Mouse (Mus musculus) CH12.LX (cell line): Measurements from ENCODE around the gene Hoxb5. TPM values are rescaled to one million over a fixed set of nuclear protein-coding genes. Genes with fewer than 3 reads are reported as not detected.

Source experiments
- DNase-seq: peaks from one replicate; pipeline ENCODE4 v3.0.0-alpha.2; 2013; ENCODE audit errors: extremely low read depth
- H3K27ac ChIP-seq: 2 replicates; pipeline ENCODE4 v1.5.1; 2012; ENCODE audit warnings: low read depth, mild to moderate bottlenecking, control low read depth, moderate library complexity; ENCODE audit not compliant: insufficient read depth
- H3K27me3 ChIP-seq: replicated peaks from 2 replicates; pipeline ENCODE3; 2012; ENCODE audit warnings: inconsistent platforms
- H3K36me3 ChIP-seq, 2 experiments: replicated peaks in 1 of 2; 2 replicates each; pipeline versions ENCODE3 to v1.6.1; 2012; ENCODE audit warnings: inconsistent platforms in 1 of 2, low read length in 1 of 2, mild to moderate bottlenecking in 1 of 2, mixed read lengths in 1 of 2, moderate library complexity in 1 of 2; ENCODE audit not compliant: control insufficient read depth in 1 of 2, insufficient read depth in 1 of 2
- H3K4me1 ChIP-seq, 2 experiments: 2 replicates each; pipeline ENCODE4 v1.6.1; 2012; ENCODE audit warnings: inconsistent platforms in 1 of 2, moderate library complexity in 1 of 2; ENCODE audit not compliant: insufficient read depth in 2 of 2, control insufficient read depth in 1 of 2
- H3K4me2 ChIP-seq: 2 replicates; pipeline ENCODE4 v1.6.1; 2012; ENCODE audit warnings: low read depth, mild to moderate bottlenecking, control low read depth; ENCODE audit not compliant: poor library complexity, insufficient read depth, severe bottlenecking
- H3K4me3 ChIP-seq, 3 experiments: fragments of 150-350 bp in 1 of 3; sonication (generic) in 1 of 3; replicated peaks in 1 of 3; 2 replicates each; pipeline versions ENCODE3 to v1.5.1; 2011 to 2012; ENCODE audit warnings: low read depth in 2 of 3, low read length in 2 of 3, mild to moderate bottlenecking in 2 of 3, moderate library complexity in 2 of 3, control low read depth in 1 of 3, improper control_type of control experiment in 1 of 3, inconsistent platforms in 1 of 3, mixed read lengths in 1 of 3; ENCODE audit not compliant: poor library complexity in 1 of 3
- H3K79me2 ChIP-seq: replicated peaks from 2 replicates; pipeline ENCODE4 v1.6.1; 2012; ENCODE audit warnings: mild to moderate bottlenecking, moderate library complexity; ENCODE audit not compliant: control insufficient read depth, poor library complexity, insufficient read depth, severe bottlenecking; ENCODE audit errors: extremely low read depth
- H3K9ac ChIP-seq: 2 replicates; pipeline ENCODE4 v1.6.1; 2012; ENCODE audit warnings: low read depth, mild to moderate bottlenecking, control low read depth, moderate library complexity; ENCODE audit not compliant: insufficient read depth
- H3K9me3 ChIP-seq: replicated peaks from 2 replicates; pipeline ENCODE3; 2012; ENCODE audit warnings: low read length, inconsistent platforms, mixed read lengths
- CHD2 ChIP-seq: IDR thresholded peaks from 2 replicates; pipeline ENCODE4 v1.6.1; 2011; ENCODE audit warnings: low read length, improper control_type of control experiment
- CTCF ChIP-seq, 2 experiments: IDR thresholded peaks in 1 of 2; conservative IDR thresholded peaks in 1 of 2; 2 replicates each; pipeline ENCODE4 v1.5.1; 2011 to 2012; ENCODE audit warnings: low read depth in 2 of 2, low read length in 2 of 2, improper control_type of control experiment in 1 of 2, inconsistent platforms in 1 of 2, mild to moderate bottlenecking in 1 of 2, moderate library complexity in 1 of 2
- EP300 ChIP-seq: IDR thresholded peaks from 2 replicates; pipeline ENCODE4 v1.6.1; 2011; ENCODE audit warnings: low read length, improper control_type of control experiment
- ETS1 ChIP-seq: conservative IDR thresholded peaks from 2 replicates; pipeline ENCODE4 v1.6.1; 2012; ENCODE audit warnings: low read depth, mild to moderate bottlenecking, inconsistent platforms, low read length, improper control_type of control experiment, moderate library complexity
- HCFC1 ChIP-seq: IDR thresholded peaks from 2 replicates; pipeline ENCODE4 v1.6.1; 2012; ENCODE audit warnings: low read depth, mild to moderate bottlenecking, inconsistent platforms, low read length, improper control_type of control experiment
- JUN ChIP-seq: IDR thresholded peaks from 2 replicates; pipeline ENCODE4 v1.6.1; 2011; ENCODE audit warnings: low read depth, mild to moderate bottlenecking, low read length, improper control_type of control experiment, moderate library complexity; ENCODE audit not compliant: insufficient read depth
- MAX ChIP-seq: IDR thresholded peaks from 2 replicates; pipeline ENCODE4 v1.6.1; 2011; ENCODE audit warnings: low read length, improper control_type of control experiment
- MAZ ChIP-seq: IDR thresholded peaks from 2 replicates; pipeline ENCODE4 v1.6.1; 2012; ENCODE audit warnings: low read depth, mild to moderate bottlenecking, inconsistent platforms, low read length, improper control_type of control experiment, moderate library complexity
- MEF2A ChIP-seq: IDR thresholded peaks from 2 replicates; pipeline ENCODE4 v1.6.1; 2014; ENCODE audit warnings: low read depth, mild to moderate bottlenecking, inconsistent platforms, low read length, improper control_type of control experiment, borderline replicate concordance
- MXI1 ChIP-seq: IDR thresholded peaks from 2 replicates; pipeline ENCODE4 v1.6.1; 2011; ENCODE audit warnings: mild to moderate bottlenecking, low read depth, low read length, improper control_type of control experiment
- NRF1 ChIP-seq: IDR thresholded peaks from 2 replicates; pipeline ENCODE4 v1.6.1; 2014; ENCODE audit warnings: low read depth, mild to moderate bottlenecking, inconsistent platforms, low read length, improper control_type of control experiment, moderate library complexity
- TBP ChIP-seq: conservative IDR thresholded peaks from 2 replicates; pipeline ENCODE4 v1.6.1; 2011; ENCODE audit warnings: low read depth, low read length, improper control_type of control experiment
- USF1 ChIP-seq: IDR thresholded peaks from 2 replicates; pipeline ENCODE4 v1.6.1; 2014; ENCODE audit warnings: low read depth, mild to moderate bottlenecking, inconsistent platforms, low read length, improper control_type of control experiment
- ZC3H11A ChIP-seq: IDR thresholded peaks from 2 replicates; pipeline ENCODE4 v1.6.1; 2012; ENCODE audit warnings: low read depth, mild to moderate bottlenecking, inconsistent platforms, low read length, improper control_type of control experiment
- dilution Hi-C: fragments of 300-500 bp; cut with MboI; formaldehyde crosslinking; loops from 2 replicates; pipeline ENCODE4 v1.14.3; 2020; ENCODE audit warnings: low sequenced_read_pairs; ENCODE audit not compliant: extremely low pct_unique_long_range_greater_than_20kb, extremely low pct_ligation_motif_present
- in situ Hi-C: fragments of 300-500 bp; cut with MboI; formaldehyde crosslinking; loops from 3 replicates; pipeline ENCODE4 v1.14.3; 2019; ENCODE audit warnings: low sequenced_read_pairs, low pct_ligation_motif_present, low pct_unique_long_range_greater_than_20kb, mixed read lengths
- polyA plus RNA-seq: library from polyadenylated mRNA; unstranded; fragments of >175 nt; gene quantifications from 2 replicates; pipeline ENCODE4 v1.2.1, GENCODE M21; 2012; ENCODE audit warnings: low read depth; ENCODE audit not compliant: insufficient read length
- total RNA-seq, 2 experiments: library from RNA; depleted of rRNA; stranded (reverse); fragments of 300-350 nt in 1 of 2; fragments of >200 nt in 1 of 2; gene quantifications; 2 replicates each; pipeline ENCODE4 v1.2.3; 2012 to 2014

Hoxb5 gene
- total and polyA plus RNA-seq, 3 experiments = 0.08 to 0.13 TPM; not detected in 1

GRCm38 (mm10) chr11:96351831-96352230, 48.7 kb downstream of the Hoxb5 start (continued):
- TF ChIP-seq NRF1 = no peak
- TF ChIP-seq CTCF (conservative IDR thresholded peaks at IDR 0.05 in 1 of 2, IDR thresholded peaks at IDR 0.05 in 1 of 2; ENCODE audit: low read depth in 2 of 2, low read length in 2 of 2) = no peak
- no peak for TF ChIP-seq TBP
- no peak for TF ChIP-seq EP300

GRCm38 (mm10) chr11:96352691-96353521, 49.8 kb downstream of the Hoxb5 start:
- Histone ChIP-seq H3K27me3 (peaks cover 46% of the 10 kb centered on the region), H3K4me1 (peaks cover 0 to 12% of the 10 kb centered on the region in 2 experiments; a peak in 2 of 4 replicates), H3K79me2 (no peaks in the 10 kb centered on the region), H3K4me3 (no peak overlapping the region), H3K27ac (no peak overlapping the region), H3K9me3 (peaks cover 6% of the 10 kb centered on the region), H3K9ac (no peak overlapping the region), H3K4me2 (no peak overlapping the region), H3K36me3 (no peaks in the 10 kb centered on the region)
- in situ Hi-C loops (no loop called here), dilution Hi-C loops (no loop called here)
- TF ChIP-seq NRF1 (no peak), MXI1 (no peak), ZC3H11A (no peak), MEF2A (no peak), USF1 (no peak), HCFC1 (no peak), JUN (no peak), MAZ (no peak), ETS1 (no peak), CHD2 (no peak)
- no peak for DNase-seq

- Histone ChIP-seq H3K27me3 (peaks cover 49% of the 10 kb centered on the region), H3K36me3 (no peaks in the 10 kb centered on the region), H3K4me1 (peaks cover 0 to 12% of the 10 kb centered on the region in 2 experiments; a peak in 2 of 4 replicates)
- in situ Hi-C loops = no loop called here
- no peak for TF ChIP-seq MAX
- TF ChIP-seq, all 38 proteins: peak for 0
- H3K4me2 ChIP-seq = no peak overlapping the region
- H3K9me3 ChIP-seq = peaks cover 6% of the 10 kb centered on the region
- H3K4me3 ChIP-seq = no peak overlapping the region
- no peak overlapping the region for H3K9ac ChIP-seq
- dilution Hi-C loops = no loop called here
- DNase-seq = no peak
- no peak overlapping the region for H3K27ac ChIP-seq
- H3K79me2 ChIP-seq = no peaks in the 10 kb centered on the region
Measured at GRCm38 (mm10) chr11:96353522-96353841, 50.3 kb downstream of the Hoxb5 start.
